Mouse (Mus musculus) liver, embryonic 11.5 days (tissue): ENCODE results near the gene Pxn. TPM values are rescaled to one million over a fixed set of nuclear protein-coding genes. Genes with fewer than 3 reads are reported as not detected.
A peak's percentile ranks its signal among the peaks of the same experiment; 100 is the strongest.

Experiments
- ATAC-seq: fragments of 200-750 bp; cut with Nextera tagmentation; replicated peaks from 2 replicates; pipeline ENCODE4 v1.8.0; 2017; ENCODE audit warnings: moderate number of reproducible peaks, mild to moderate bottlenecking, moderate TSS enrichment, moderate library complexity; ENCODE audit not compliant: low FRiP score
- DNase-seq: peaks from one replicate; pipeline ENCODE4 v3.0.0-alpha.2; 2017; ENCODE audit warnings: low spot score
- H3K27ac ChIP-seq: fragments of 300-500 bp; sonication (generic); 2 replicates; pipeline ENCODE4 v1.5.1; 2014; ENCODE audit warnings: mild to moderate bottlenecking, low read depth, low read length, control low read depth
- H3K27me3 ChIP-seq: fragments of 300-500 bp; sonication (generic); replicated peaks from 2 replicates; pipeline ENCODE4 v1.6.1; 2014; ENCODE audit warnings: low read length, mixed read lengths; ENCODE audit not compliant: control insufficient read depth, insufficient read depth
- H3K36me3 ChIP-seq: fragments of 300-500 bp; sonication (generic); 2 replicates; pipeline ENCODE4 v1.6.1; 2014; ENCODE audit warnings: mild to moderate bottlenecking, low read length, moderate library complexity, mixed read lengths; ENCODE audit not compliant: control insufficient read depth, insufficient read depth
- H3K4me1 ChIP-seq: fragments of 300-500 bp; sonication (generic); replicated peaks from 2 replicates; pipeline ENCODE4 v1.6.1; 2014; ENCODE audit warnings: low read length, mixed read lengths; ENCODE audit not compliant: control insufficient read depth, insufficient read depth
- H3K4me2 ChIP-seq: fragments of 300-500 bp; sonication (generic); 2 replicates; pipeline ENCODE4 v1.6.1; 2014; ENCODE audit warnings: mild to moderate bottlenecking, control low read depth, moderate library complexity
- H3K4me3 ChIP-seq: fragments of 300-500 bp; sonication (generic); 2 replicates; pipeline ENCODE4 v1.5.1; 2014; ENCODE audit warnings: low read depth, low read length, control low read depth
- H3K9ac ChIP-seq: fragments of 300-500 bp; sonication (generic); 2 replicates; pipeline ENCODE4 v1.6.1; 2014; ENCODE audit warnings: low read depth, low read length, control low read depth
- H3K9me3 ChIP-seq: fragments of 300-500 bp; sonication (generic); 2 replicates; pipeline ENCODE4 v1.6.1; 2016; ENCODE audit warnings: low read length, inconsistent platforms, mixed read lengths; ENCODE audit not compliant: control insufficient read depth
- WGBS: fragments of 180-500 bp; shearing (Covaris S2); extraction: QIAGEN DNeasy Blood & Tissue Kit; methylation state at CpG from one replicate; pipeline ENCODE4 v1.1.7; 2014; 5-methylcytosine and 5-hydroxymethylcytosine counted together
- polyA plus RNA-seq: library from polyadenylated mRNA; unstranded; fragments of >200 nt; fragmentation: Nextera tagmentation; extraction: Ambion mirVana; gene quantifications from 2 replicates; pipeline ENCODE4 v1.2.1, GENCODE M21; 2014

Pxn gene
- polyA plus RNA-seq, 1 experiment from 2014 or later: 12.4 TPM

GRCm38 (mm10) chr5:115553801-115554420 lies 47.4 kb downstream of the Pxn start:
- Histone ChIP-seq H3K4me2 (no peak overlapping the region), H3K36me3 (peaks cover 22% of the 10 kb centered on the region; the same call in 1 of the 2 replicates), H3K4me3 (no peak overlapping the region), H3K4me1 (peaks cover 5% of the 10 kb centered on the region), H3K9ac (no peak overlapping the region), H3K27me3 (no peaks in the 10 kb centered on the region), H3K27ac (no peak overlapping the region), H3K9me3 (no peaks in the 10 kb centered on the region)
- 94% methylated on average over 33 of the region's 33 CpGs for WGBS
- no peak for ATAC-seq
- DNase-seq: no peak

- Histone ChIP-seq H3K4me3 (no peak overlapping the region), H3K4me2 (no peak overlapping the region), H3K36me3 (peaks cover 20% of the 10 kb centered on the region; the same call in 1 of the 2 replicates), H3K9ac (no peak overlapping the region), H3K27me3 (no peaks in the 10 kb centered on the region), H3K4me1 (peaks cover 5% of the 10 kb centered on the region), H3K27ac (no peak overlapping the region), H3K9me3 (no peaks in the 10 kb centered on the region)
- DNase-seq (no peak), ATAC-seq (no peak)
- 88% methylated on average over 18 of the region's 18 CpGs for WGBS
These were observed 48.2 kb downstream of the Pxn start for GRCm38 (mm10) chr5:115554536-115555291.

DNA sequence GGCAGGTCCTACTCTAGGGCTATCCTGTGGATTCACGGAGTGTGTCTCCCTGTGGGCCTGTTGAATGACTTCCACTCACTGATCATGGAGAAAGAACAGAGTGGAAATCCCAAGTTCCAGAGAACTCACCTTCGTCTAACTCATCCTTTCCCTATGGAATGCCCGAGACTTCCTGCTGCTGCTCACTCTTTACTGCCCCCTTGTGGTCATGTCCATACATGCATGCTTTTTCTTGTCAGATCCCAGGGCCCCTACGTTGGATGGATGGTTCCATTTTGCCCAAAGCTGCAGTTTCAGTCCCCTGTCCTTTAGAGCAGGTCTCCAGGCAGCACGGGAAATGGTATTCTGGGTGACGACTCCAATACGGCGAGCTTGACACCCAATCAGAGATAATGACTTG lies 49.7 kb downstream of the Pxn start:
- H3K27ac ChIP-seq: no peak overlapping the region
- H3K4me1 ChIP-seq: peaks cover 5% of the 10 kb centered on the region
- no peak overlapping the region for H3K4me3 ChIP-seq
- H3K27me3 ChIP-seq: no peaks in the 10 kb centered on the region
- H3K36me3 ChIP-seq: peaks cover 27% of the 10 kb centered on the region
- DNase-seq: peak; percentile 75
- H3K9me3 ChIP-seq: no peaks in the 10 kb centered on the region
- 9% methylated on average over 8 of the region's 8 CpGs for WGBS
- H3K4me2 ChIP-seq: no peak overlapping the region
- H3K9ac ChIP-seq: no peak overlapping the region
- ATAC-seq: no peak

DNA sequence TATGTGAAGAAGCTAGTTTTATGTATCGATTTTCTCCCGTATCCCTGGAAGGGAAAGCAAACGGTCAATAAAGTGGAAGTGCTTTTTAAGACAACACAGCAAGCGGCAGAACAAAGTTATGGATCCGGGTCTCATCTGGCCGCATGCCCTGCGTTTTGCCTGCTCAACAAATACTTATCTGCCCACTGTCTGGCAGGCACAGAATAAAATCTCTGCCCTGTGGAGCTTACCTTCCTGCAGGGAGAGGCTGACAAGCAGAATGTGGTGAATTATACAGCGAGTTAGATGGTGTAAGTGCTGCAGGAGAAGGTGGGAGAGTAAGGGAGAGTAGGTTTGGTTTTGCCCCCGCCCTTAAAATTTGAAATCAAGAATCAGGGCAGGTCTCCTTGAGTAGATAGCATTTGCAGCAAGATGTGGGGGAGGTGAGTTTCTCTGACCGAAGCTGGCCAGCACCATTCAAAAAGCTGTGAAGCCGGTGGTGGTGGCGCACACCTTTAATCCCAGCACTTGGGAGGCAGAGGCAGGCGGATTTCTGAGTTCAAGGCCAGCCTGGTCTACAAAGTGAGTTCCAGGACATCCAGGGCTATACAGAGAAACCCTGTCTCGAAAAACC lies 51.8 kb downstream of the Pxn start:
- ATAC-seq (no peak), DNase-seq (no peak)
- Histone ChIP-seq H3K9me3 (no peaks in the 10 kb centered on the region), H3K4me2 (no peak overlapping the region), H3K36me3 (peaks cover 23% of the 10 kb centered on the region), H3K9ac (no peak overlapping the region), H3K4me1 (peaks cover 18% of the 10 kb centered on the region), H3K4me3 (no peak overlapping the region), H3K27me3 (no peaks in the 10 kb centered on the region), H3K27ac (no peak overlapping the region)
- 87% methylated on average over 14 of the region's 14 CpGs for WGBS

- under 1% methylated on average over 78 of the region's 78 CpGs for WGBS
- Histone ChIP-seq H3K9me3 (no peaks in the 10 kb centered on the region), H3K4me1 (peaks cover 18% of the 10 kb centered on the region), H3K4me2 (peak within 1 kb of the TSS; percentile 84), H3K9ac (peak within 1 kb of the TSS; percentile 99), H3K36me3 (peaks cover 21% of the 10 kb centered on the region), H3K4me3 (peak within 1 kb of the TSS; percentile 93), H3K27me3 (no peaks in the 10 kb centered on the region), H3K27ac (peak within 1 kb of the TSS; percentile 91)
- ATAC-seq: peak; percentile 95
- DNase-seq: peak; percentile 98
These were observed 53.0 kb downstream of the Pxn start, which contains the start of gene Rplp0 for GRCm38 (mm10) chr5:115559237-115560101. Gene Rplp0, plus strand, starts transcription at chr5:115559467.

GRCm38 (mm10) chr5:115560336-115560905 lies 53.9 kb downstream of the Pxn start:
- Histone ChIP-seq H3K27ac (peak overlapping the region; percentile 91), H3K9me3 (no peaks in the 10 kb centered on the region), H3K4me3 (peak overlapping the region; percentile 93), H3K36me3 (peaks cover 21% of the 10 kb centered on the region), H3K4me2 (peak overlapping the region; percentile 84), H3K4me1 (peaks cover 18% of the 10 kb centered on the region), H3K27me3 (no peaks in the 10 kb centered on the region), H3K9ac (peak overlapping the region; percentile 99)
- 22% methylated on average over 13 of the region's 13 CpGs for WGBS
- ATAC-seq (no peak), DNase-seq (no peak)

DNA sequence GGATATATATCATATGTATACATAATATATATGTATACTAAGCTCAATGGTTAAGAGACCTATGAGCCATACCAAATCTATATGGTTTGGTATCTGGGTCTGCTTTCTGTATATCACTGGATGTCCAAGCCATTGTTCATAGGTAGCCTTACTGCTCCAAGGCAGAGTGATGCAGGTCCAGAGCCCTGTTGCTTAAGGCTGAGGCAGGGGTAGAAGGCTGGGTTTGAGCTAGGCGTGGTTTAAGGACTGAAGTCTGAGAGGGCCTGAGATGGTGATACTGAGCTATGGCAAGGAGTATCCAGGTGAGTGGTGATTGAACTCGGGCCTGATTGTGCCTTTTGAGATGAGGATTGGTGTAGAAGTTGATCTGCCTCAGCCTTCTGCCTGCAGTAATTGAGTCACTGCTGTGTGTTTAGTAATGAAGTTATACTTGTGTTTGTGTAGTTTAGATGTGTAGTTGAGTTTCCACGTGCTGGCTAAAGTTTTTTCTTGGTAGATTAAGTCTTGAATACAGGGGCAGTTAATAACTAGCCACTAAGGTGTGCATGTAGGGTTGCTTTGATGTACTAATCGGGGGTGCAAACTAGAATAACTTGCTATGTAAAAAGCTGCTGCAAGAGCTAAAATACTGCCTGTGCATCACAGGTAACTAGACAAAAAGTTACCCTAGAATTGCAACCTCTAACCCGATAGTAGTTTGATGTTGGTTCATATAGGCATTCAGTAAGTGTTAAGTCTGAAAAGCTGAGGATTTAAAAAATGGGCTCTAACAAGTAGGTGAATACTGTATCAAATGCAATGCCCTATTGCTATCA lies 57.5 kb downstream of the Pxn start:
- no peaks in the 10 kb centered on the region for H3K27me3 ChIP-seq
- no peak for DNase-seq
- peaks cover 21% of the 10 kb centered on the region for H3K36me3 ChIP-seq
- WGBS: 35% methylated on average over 5 of the region's 5 CpGs
- H3K9ac ChIP-seq: no peak overlapping the region
- H3K4me3 ChIP-seq: peak overlapping the region; percentile 95
- peak overlapping the region; percentile 90 for H3K4me2 ChIP-seq
- peak overlapping the region; percentile 77; the same call in 1 of the 2 replicates for H3K27ac ChIP-seq
- peaks cover 22% of the 10 kb centered on the region for H3K4me1 ChIP-seq
- no peaks in the 10 kb centered on the region for H3K9me3 ChIP-seq
- ATAC-seq: no peak
